ENCODE assay signal across 21 mouse cellular contexts in genomic region chr12:8954161-8954561, GRCm38 (mm10). TPM values are rescaled to one million over a fixed set of nuclear protein-coding genes. Genes with fewer than 3 reads are reported as not detected.
DNase-seq lines count a peak whose midpoint lies in the region; ATAC-seq and TF ChIP-seq lines count a peak whose summit lies in the region.
"Had no signal": no experiment of that assay in that cellular context is flagged by ENCODE, and none has a peak within 500 bp of the region (broad histone marks: within the 10 kb centered on the region; RNA-seq: fewer than 3 reads in every experiment).

No protein-coding gene starts in this region.

- 46% methylated on average over 9 of the region's 9 CpGs for WGBS in embryonic facial prominence, embryonic 14.5 days
- WGBS in limb, embryonic 11.5 days = 60% methylated on average over 9 of the region's 9 CpGs
- 57% methylated on average over 9 of the region's 9 CpGs for WGBS in lung, embryonic 14.5 days

- DNase-seq in embryonic facial prominence, embryonic 14.5 days (ENCODE audit: low spot score) = peak; percentile 57
- DNase-seq in limb, embryonic 11.5 days (ENCODE audit: low spot score) = no peak
- DNase-seq in lung, embryonic 14.5 days = peak; percentile 42
- peak; percentile 80 for DNase-seq in lung, postnatal 36 days
- DNase-seq in B cell, adult 2 months = no peak
- DNase-seq in layer of hippocampus, postnatal 10 days (ENCODE audit: low spot score in 2 of 2) = no peak
- DNase-seq in natural killer cell, adult 2 months (ENCODE audit: low spot score in 2 of 2) = no peak
- DNase-seq: cerebellum, adult 2 months; cerebellum, postnatal 36 days; kidney, adult 2 months; kidney, postnatal 36 days; right cerebral cortex, adult 18-20 months; thymus, postnatal 14 days had no signal

- H3K9ac ChIP-seq in embryonic facial prominence, embryonic 14.5 days (ENCODE audit: low read depth, low read length) = no peak overlapping the region
- H3K9ac ChIP-seq in limb, embryonic 11.5 days (ENCODE audit: low read length) = no peak overlapping the region
- no peak overlapping the region for H3K9ac ChIP-seq in lung, embryonic 14.5 days

- H3K27ac ChIP-seq in embryonic facial prominence, embryonic 14.5 days (replicated peaks; ENCODE audit: low read depth, low read length) = peak overlapping the region; percentile 81
- 0 out of 2 replicates have a peak overlapping the region, but pooled peaks have one; percentile 5 for H3K27ac ChIP-seq in limb, embryonic 11.5 days (replicated peaks; ENCODE audit: low read depth, low read length)
- H3K27ac ChIP-seq in lung, embryonic 14.5 days (ENCODE audit: low read depth) = peak overlapping the region; percentile 31; the same call in 1 of the 2 replicates
- H3K27ac ChIP-seq: heart, embryonic 10.5 days; macrophage had no signal

- H3K27me3 ChIP-seq in embryonic facial prominence, embryonic 14.5 days (replicated peaks; ENCODE audit: control insufficient read depth, insufficient read depth, low read length) = no peaks in the 10 kb centered on the region
- H3K27me3 ChIP-seq in limb, embryonic 11.5 days (ENCODE audit: control insufficient read depth, insufficient read depth, low read length) = 0 out of 2 replicates have a peak, but pooled peaks cover 3% of the 10 kb centered on the region
- H3K27me3 ChIP-seq in lung, embryonic 14.5 days (ENCODE audit: insufficient read depth, low read length) = no peaks in the 10 kb centered on the region

- H3K9me3 ChIP-seq in embryonic facial prominence, embryonic 14.5 days (ENCODE audit: control insufficient read depth, low read length) = no peaks in the 10 kb centered on the region
- no peaks in the 10 kb centered on the region for H3K9me3 ChIP-seq in limb, embryonic 11.5 days (ENCODE audit: control insufficient read depth, low read length)
- no peaks in the 10 kb centered on the region for H3K9me3 ChIP-seq in lung, embryonic 14.5 days (ENCODE audit: low read depth, low read length)
- H3K9me3 ChIP-seq: heart, embryonic 10.5 days had no signal

- H3K36me3 ChIP-seq in embryonic facial prominence, embryonic 14.5 days (ENCODE audit: control insufficient read depth, insufficient read depth, low read length) = no peaks in the 10 kb centered on the region
- no peaks in the 10 kb centered on the region for H3K36me3 ChIP-seq in limb, embryonic 11.5 days (ENCODE audit: control insufficient read depth, insufficient read depth, low read length)
- H3K36me3 ChIP-seq in lung, embryonic 14.5 days (ENCODE audit: insufficient read depth) = no peaks in the 10 kb centered on the region
- H3K36me3 ChIP-seq: heart, embryonic 10.5 days had no signal

- no peak for TF ChIP-seq CTCF in lung, embryonic 14.5 days (IDR thresholded peaks at IDR 0.05; ENCODE audit: low read depth)

- H3K4me1 ChIP-seq in embryonic facial prominence, embryonic 14.5 days (ENCODE audit: control insufficient read depth, insufficient read depth, low read length) = 0 out of 2 replicates have a peak, but pooled peaks cover 4% of the 10 kb centered on the region
- peaks cover 9% of the 10 kb centered on the region for H3K4me1 ChIP-seq in limb, embryonic 11.5 days (ENCODE audit: control insufficient read depth, insufficient read depth, low read length)
- H3K4me1 ChIP-seq in lung, embryonic 14.5 days (ENCODE audit: insufficient read depth) = no peaks in the 10 kb centered on the region
- H3K4me1 ChIP-seq: heart, embryonic 10.5 days had no signal

- no peak overlapping the region for H3K4me2 ChIP-seq in embryonic facial prominence, embryonic 14.5 days (ENCODE audit: low read depth, low read length)
- no peak overlapping the region; the same call in 1 of the 2 replicates for H3K4me2 ChIP-seq in limb, embryonic 11.5 days (ENCODE audit: low read depth, severe bottlenecking)
- H3K4me2 ChIP-seq in lung, embryonic 14.5 days = no peak overlapping the region
- H3K4me2 ChIP-seq: liver, embryonic 11.5 days; midbrain, embryonic 11.5 days had no signal

- no peak overlapping the region for H3K4me3 ChIP-seq in embryonic facial prominence, embryonic 14.5 days (ENCODE audit: low read depth, low read length)
- no peak overlapping the region for H3K4me3 ChIP-seq in limb, embryonic 11.5 days (ENCODE audit: low read depth, low read length)
- H3K4me3 ChIP-seq in lung, embryonic 14.5 days (ENCODE audit: low read depth, low read length) = no peak overlapping the region
- H3K4me3 ChIP-seq: heart, embryonic 10.5 days had no signal

- peak; percentile 55 for ATAC-seq in embryonic facial prominence, embryonic 14.5 days (ENCODE audit: low read depth)
- no peak for ATAC-seq in limb, embryonic 11.5 days (ENCODE audit: insufficient number of reproducible peaks, low FRiP score, low TSS enrichment, low read depth)
- peak; percentile 66 for ATAC-seq in lung, embryonic 14.5 days (ENCODE audit: insufficient read depth)
- ATAC-seq: forebrain, embryonic 16.5 days; inflammation-experienced regulatory T-cells, adult 6 months had no signal

RNA-seq across cellular contexts. Expression of gene Matn3, which starts 6.4 kb away (rescaled TPM):
- polyA plus RNA-seq in embryonic facial prominence, embryonic 14.5 days (2014; fragmentation: Nextera tagmentation; extraction: Ambion mirVana) = 11.1 and 22.0 TPM in 2 replicates
- polyA plus RNA-seq in limb, embryonic 11.5 days (2014; fragmentation: Nextera tagmentation; extraction: Ambion mirVana) = 3.8 and 5.0 TPM in 2 replicates
- 0.87 and 1.0 TPM in 2 replicates for polyA plus RNA-seq in lung, embryonic 14.5 days (2014; fragmentation: Nextera tagmentation; extraction: Ambion mirVana)
- total RNA-seq in layer of hippocampus, postnatal 10 days (2021) = under 1 TPM in 1 of 2 experiments, not detected in 1; 0.11 TPM
- total RNA-seq: adrenal gland, adult 18-20 months; gastrocnemius, adult 18-20 months had no signal
- polyA plus RNA-seq: cerebellum, adult 2 months; inflammation-experienced regulatory T-cells, adult 6 months; kidney, adult 2 months; macrophage had no signal

RNA-seq across cellular contexts. Expression of gene Wdr35, which starts 19.5 kb away (rescaled TPM):
- polyA plus RNA-seq in embryonic facial prominence, embryonic 14.5 days (2014; fragmentation: Nextera tagmentation; extraction: Ambion mirVana) = 19.9 and 20.1 TPM in 2 replicates
- polyA plus RNA-seq in limb, embryonic 11.5 days (2014; fragmentation: Nextera tagmentation; extraction: Ambion mirVana) = 27.3 and 31.1 TPM in 2 replicates
- polyA plus RNA-seq in lung, embryonic 14.5 days (2014; fragmentation: Nextera tagmentation; extraction: Ambion mirVana) = 20.4 and 21.8 TPM in 2 replicates
- total RNA-seq in layer of hippocampus, postnatal 10 days (2021) = 10 to 100 TPM; 43.0 to 47.6 TPM

RNA-seq across cellular contexts. Expression of gene Laptm4a, which starts 32.7 kb away (rescaled TPM):
- 386 and 396 TPM in 2 replicates for polyA plus RNA-seq in embryonic facial prominence, embryonic 14.5 days (2014; fragmentation: Nextera tagmentation; extraction: Ambion mirVana)
- polyA plus RNA-seq in limb, embryonic 11.5 days (2014; fragmentation: Nextera tagmentation; extraction: Ambion mirVana) = 202 and 212 TPM in 2 replicates
- polyA plus RNA-seq in lung, embryonic 14.5 days (2014; fragmentation: Nextera tagmentation; extraction: Ambion mirVana) = 213 and 215 TPM in 2 replicates
- total RNA-seq in layer of hippocampus, postnatal 10 days (2021) = 100 to 1,000 TPM; 205 to 226 TPM

Comparison
In these comparisons a context has a peak if more than half of its experiments do, and no peak if none do; other contexts are left out.
1. DNase-seq: peak in embryonic facial prominence, embryonic 14.5 days (single experiment), lung, embryonic 14.5 days (single experiment) and lung, postnatal 36 days (single experiment); none in limb, embryonic 11.5 days (single experiment), B cell, adult 2 months (0 of 2), layer of hippocampus, postnatal 10 days (0 of 2) and natural killer cell, adult 2 months (0 of 2).
2. H3K27ac ChIP-seq: peak in every context shown above with its lines; median percentile 81 in embryonic facial prominence, embryonic 14.5 days; 31 in lung, embryonic 14.5 days; 5 in limb, embryonic 11.5 days.